9 mouse cellular contexts compared by ENCODE assay signal in the genomic region with DNA sequence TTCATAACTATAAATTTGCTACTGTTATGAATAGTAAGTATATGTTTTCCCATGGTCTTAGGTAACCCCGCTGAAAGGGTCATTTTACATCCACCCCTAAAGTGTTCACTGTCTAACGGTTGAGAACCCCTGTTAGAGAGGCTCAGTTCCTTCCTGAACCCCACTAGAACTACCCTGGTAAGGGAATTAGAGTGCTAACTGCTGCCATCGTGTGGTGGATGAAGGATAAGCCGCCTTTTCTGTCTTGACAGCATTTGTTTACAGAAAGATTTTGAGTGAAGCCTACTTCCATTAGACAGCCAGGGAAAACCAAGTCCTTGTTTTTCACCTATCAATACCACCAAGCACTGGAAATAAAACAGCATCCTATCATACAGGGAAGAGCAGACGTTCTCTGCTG.
DNase-seq lines count a peak whose midpoint lies in the region; ATAC-seq and TF ChIP-seq lines count a peak whose summit lies in the region.
"Had no signal": no experiment of that assay in that cellular context is flagged by ENCODE, and none has a peak within 500 bp of the region (broad histone marks: within the 10 kb centered on the region; RNA-seq: fewer than 3 reads in every experiment).

No protein-coding gene starts in this region.

- POLR2A ChIA-PET in Patski (lab: Charles Lee) = no interaction called here

- CTCF ChIA-PET in Patski (lab: Charles Lee) = no interaction called here

- no peaks in the 10 kb centered on the region for H3K27me3 ChIP-seq in lung, postnatal 0 days (replicated peaks; ENCODE audit: insufficient read depth, low read length)
- peaks cover 70% of the 10 kb centered on the region for H3K27me3 ChIP-seq in Patski
- no peaks in the 10 kb centered on the region for H3K27me3 ChIP-seq in hindbrain, postnatal 0 days (ENCODE audit: insufficient read depth, low read length)

- H3K4me1 ChIP-seq in lung, postnatal 0 days (ENCODE audit: insufficient read depth, low read depth, low read length) = no peaks in the 10 kb centered on the region
- H3K4me1 ChIP-seq in hindbrain, postnatal 0 days (ENCODE audit: insufficient read depth, low read length) = no peaks in the 10 kb centered on the region

- no peak for ATAC-seq in lung, postnatal 0 days
- ATAC-seq in Patski = peak; percentile 44
- ATAC-seq in hindbrain, postnatal 0 days = no peak

- no peak overlapping the region for H3K4me2 ChIP-seq in lung, postnatal 0 days (replicated peaks; ENCODE audit: low read depth, low read length)
- H3K4me2 ChIP-seq in hindbrain, postnatal 0 days (ENCODE audit: low read depth, low read length) = no peak overlapping the region

- H3K9me3 ChIP-seq in lung, postnatal 0 days (ENCODE audit: low read length) = no peaks in the 10 kb centered on the region
- no peaks in the 10 kb centered on the region for H3K9me3 ChIP-seq in hindbrain, postnatal 0 days (ENCODE audit: low read length)

- 14% methylated on average over 5 of the region's 5 CpGs for WGBS in lung, postnatal 0 days
- WGBS in hindbrain, postnatal 0 days = 19% methylated on average over 5 of the region's 5 CpGs

- no peak for TF ChIP-seq EP300 in lung, postnatal 0 days (IDR thresholded peaks at IDR 0.05)

- H3K36me3 ChIP-seq in lung, postnatal 0 days (ENCODE audit: insufficient read depth, low read length) = no peaks in the 10 kb centered on the region
- no peaks in the 10 kb centered on the region for H3K36me3 ChIP-seq in hindbrain, postnatal 0 days (ENCODE audit: insufficient read depth, low read length)

- no peak overlapping the region for H3K9ac ChIP-seq in lung, postnatal 0 days (replicated peaks; ENCODE audit: low read depth)
- H3K9ac ChIP-seq in hindbrain, postnatal 0 days (replicated peaks; ENCODE audit: low read length) = no peak overlapping the region
- H3K9ac ChIP-seq: liver, embryonic 14.5 days had no signal

- peak; percentile 45 for TF ChIP-seq CTCF in lung, postnatal 0 days (IDR thresholded peaks at IDR 0.05)
- TF ChIP-seq CTCF in Patski (IDR thresholded peaks at IDR 0.05) = peak; percentile 65
- TF ChIP-seq CTCF in hindbrain, postnatal 0 days (IDR thresholded peaks at IDR 0.05; ENCODE audit: low read depth) = peak; percentile 53

- intact Hi-C loops in gastrocnemius, postnatal 14 days (cut with DNase I; ENCODE audit: low total_unique reads) = no loop called here

- no peak overlapping the region for H3K27ac ChIP-seq in lung, postnatal 0 days (ENCODE audit: low read length)
- no peak overlapping the region for H3K27ac ChIP-seq in hindbrain, postnatal 0 days
- H3K27ac ChIP-seq: liver, embryonic 14.5 days had no signal

- H3K4me3 ChIP-seq in lung, postnatal 0 days (ENCODE audit: low read depth, low read length) = no peak overlapping the region
- H3K4me3 ChIP-seq in hindbrain, postnatal 0 days (ENCODE audit: low read length) = no peak overlapping the region

- peak; percentile 4 for DNase-seq in gastrocnemius, postnatal 14 days
- no peak for DNase-seq in gastrocnemius, postnatal 25 days
- no peak for DNase-seq in lung, postnatal 0 days (ENCODE audit: low spot score)
- no peak for DNase-seq in lung, postnatal 25 days (ENCODE audit: low spot score)
- no peak for DNase-seq in Patski (ENCODE audit: low read depth, low spot score)
- DNase-seq in hindbrain, postnatal 0 days (ENCODE audit: low spot score) = peak; percentile 26
- peak; percentile 17 for DNase-seq in thymus, postnatal 14 days
- no peak for DNase-seq in urinary bladder, postnatal 4 days (ENCODE audit: low spot score in 2 of 2)

- in situ Hi-C loops in Patski (cut with MboI; ENCODE audit: low pct_unique_long_range_greater_than_20kb) = no loop called here

Comparison
In these comparisons a context has a peak if more than half of its experiments do, and no peak if none do; other contexts are left out.
1. DNase-seq: peak in gastrocnemius, postnatal 14 days (single experiment), hindbrain, postnatal 0 days (single experiment) and thymus, postnatal 14 days (single experiment); none in gastrocnemius, postnatal 25 days (single experiment), lung, postnatal 0 days (single experiment), lung, postnatal 25 days (single experiment), Patski (single experiment) and urinary bladder, postnatal 4 days (0 of 2).
2. Peak in every context shown above with its lines, with median percentiles within 50 percentile points of each other: CTCF ChIP-seq.